Mouse (Mus musculus): Measurements from ENCODE around the gene Prrx1. TPM values are rescaled to one million over a fixed set of nuclear protein-coding genes. Genes with fewer than 3 reads are reported as not detected.

The Prrx1 gene
- total RNA-seq, 4 experiments from 2014 or later, result 6.5 to 13.1 (median 8.4) TPM

DNA sequence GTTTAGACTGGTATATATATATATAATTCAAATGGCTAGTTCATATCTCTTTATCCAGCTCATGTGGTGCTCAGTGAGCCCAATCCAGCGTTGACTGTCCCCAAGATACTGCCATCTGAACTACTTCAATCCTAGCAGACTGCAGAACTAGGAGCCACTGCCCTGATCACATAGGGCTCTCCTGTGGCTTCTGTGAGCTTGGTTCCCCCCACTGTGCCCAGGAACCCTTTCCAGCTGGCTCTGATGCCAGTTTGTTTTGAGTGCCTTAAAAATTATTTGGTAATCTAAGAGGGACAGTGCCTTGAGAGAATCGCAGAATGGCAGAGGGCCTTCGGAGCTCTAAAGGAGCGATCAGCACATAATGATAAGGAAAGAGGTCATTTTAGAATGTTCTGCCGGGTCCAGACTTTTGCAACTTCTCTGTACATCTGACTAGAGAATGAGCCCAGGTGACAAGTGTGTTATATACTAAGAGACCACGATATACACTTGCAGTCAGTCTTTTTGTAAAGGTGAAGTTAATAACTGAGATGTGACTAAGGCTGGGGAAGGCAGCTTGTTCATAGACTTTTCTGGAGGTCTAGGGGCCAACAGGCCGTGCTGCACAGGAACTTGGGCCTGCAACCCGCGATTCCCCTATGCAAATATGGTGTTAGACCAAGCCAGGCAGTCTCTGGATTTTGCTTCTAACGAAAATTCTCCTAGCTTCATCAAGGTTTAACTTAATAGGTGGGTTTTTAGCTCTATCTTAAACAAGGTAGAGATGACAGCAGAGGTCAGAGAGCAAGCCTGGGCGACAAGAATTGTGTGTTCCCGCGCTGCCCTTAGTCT is 2.3 kb downstream of the Prrx1 start:
- DNase-seq, result no peak

GRCm38 (mm10) chr1:163310023-163310754 is 3.3 kb downstream of the Prrx1 start:
- DNase-seq, result no peak

- DNase-seq, result no peak
These were observed 4.0 kb downstream of the Prrx1 start for GRCm38 (mm10) chr1:163309466-163309865.

- DNase-seq, result no peak
These were observed 4.9 kb downstream of the Prrx1 start for GRCm38 (mm10) chr1:163308631-163309030.

GRCm38 (mm10) chr1:163307706-163308105 is 5.8 kb downstream of the Prrx1 start:
- no peak for DNase-seq

DNA sequence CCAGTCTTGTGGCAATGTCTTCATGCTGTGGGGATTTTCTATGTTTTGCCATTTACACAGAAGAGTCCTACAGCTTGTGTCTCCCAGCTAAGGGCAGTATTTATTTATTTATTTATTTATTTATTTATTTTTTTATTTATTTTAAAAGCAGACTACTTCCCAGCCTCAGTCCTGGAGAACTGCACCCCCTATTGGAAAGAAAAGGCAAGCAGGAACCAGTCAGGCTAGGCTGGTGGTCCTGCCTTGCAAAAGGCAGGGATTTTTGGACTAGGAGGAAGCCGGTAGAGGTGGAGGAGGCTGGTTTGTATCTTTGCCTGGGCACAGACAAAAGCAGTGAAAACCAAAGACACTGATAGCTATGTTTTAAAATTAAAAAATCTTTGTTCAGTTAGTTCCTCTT is 7.6 kb downstream of the Prrx1 start:
- no peak for DNase-seq

GRCm38 (mm10) chr1:163304837-163305236 is 8.7 kb downstream of the Prrx1 start:
- DNase-seq, result no peak

GRCm38 (mm10) chr1:163302292-163302691 is 11.2 kb downstream of the Prrx1 start:
- no peak for DNase-seq

DNA sequence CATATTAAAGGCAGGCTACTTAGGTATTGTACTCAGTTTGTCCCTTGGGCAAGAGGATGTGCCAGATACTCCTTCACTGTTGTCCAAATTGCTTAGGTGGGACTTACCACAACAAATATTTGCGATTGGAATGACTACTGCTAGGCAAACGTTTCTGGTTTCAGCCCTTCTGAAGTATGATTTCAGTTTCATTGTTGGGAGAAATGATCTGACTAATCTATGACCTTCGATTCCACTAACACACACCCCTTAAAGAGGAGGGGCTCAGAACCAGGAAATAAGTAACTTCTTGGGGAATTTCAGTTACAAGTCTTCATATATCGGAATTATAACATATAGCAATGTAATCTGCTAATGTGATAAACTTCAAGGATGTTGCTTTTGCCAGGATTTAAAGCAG is 20.4 kb downstream of the Prrx1 start:
- no peak for DNase-seq

DNA sequence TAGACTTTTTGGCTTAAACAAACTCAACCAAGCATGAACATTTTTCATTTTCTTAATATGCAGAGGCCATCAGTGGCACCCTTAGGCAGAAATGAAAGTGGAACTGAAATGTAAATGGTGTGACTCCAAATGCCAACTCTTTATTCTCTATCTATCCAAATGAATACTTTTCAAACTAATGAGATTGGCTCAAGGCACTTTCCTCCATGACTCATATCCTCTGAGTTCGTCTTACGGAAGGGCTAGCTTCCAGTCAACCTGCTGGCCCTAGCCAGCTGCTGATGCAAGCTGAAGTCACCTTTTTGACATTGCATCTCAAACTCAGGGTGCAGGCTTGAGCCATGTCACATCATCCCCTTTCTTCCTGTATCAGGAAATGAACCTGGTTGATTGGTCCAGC is 21.6 kb downstream of the Prrx1 start:
- no peak for DNase-seq

GRCm38 (mm10) chr1:163289131-163289530 is 24.4 kb downstream of the Prrx1 start:
- DNase-seq, result no peak

DNA sequence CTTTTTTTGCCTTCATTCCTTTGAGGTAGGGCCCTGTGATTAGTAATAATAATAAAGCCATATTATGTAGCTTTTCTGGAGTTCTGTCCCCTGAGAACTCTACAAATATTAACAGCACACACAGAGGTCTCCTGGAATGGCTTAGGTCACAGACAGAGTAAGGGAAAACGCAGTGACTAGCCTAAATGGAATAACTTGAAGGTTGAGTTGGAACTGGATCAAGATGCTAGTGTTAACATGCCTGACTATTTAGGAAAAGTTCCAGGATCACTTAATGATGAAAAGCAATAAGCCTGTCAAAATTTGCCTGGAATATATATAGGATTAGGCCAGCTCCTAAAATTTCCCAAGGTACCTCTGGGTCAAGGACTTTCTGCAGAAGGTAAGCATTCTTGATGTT is 28.0 kb downstream of the Prrx1 start:
- DNase-seq, result no peak

GRCm38 (mm10) chr1:163285136-163285535 is 28.4 kb downstream of the Prrx1 start:
- peak; percentile 21 for DNase-seq

GRCm38 (mm10) chr1:163283980-163284635 is 29.4 kb downstream of the Prrx1 start:
- DNase-seq, result no peak

DNA sequence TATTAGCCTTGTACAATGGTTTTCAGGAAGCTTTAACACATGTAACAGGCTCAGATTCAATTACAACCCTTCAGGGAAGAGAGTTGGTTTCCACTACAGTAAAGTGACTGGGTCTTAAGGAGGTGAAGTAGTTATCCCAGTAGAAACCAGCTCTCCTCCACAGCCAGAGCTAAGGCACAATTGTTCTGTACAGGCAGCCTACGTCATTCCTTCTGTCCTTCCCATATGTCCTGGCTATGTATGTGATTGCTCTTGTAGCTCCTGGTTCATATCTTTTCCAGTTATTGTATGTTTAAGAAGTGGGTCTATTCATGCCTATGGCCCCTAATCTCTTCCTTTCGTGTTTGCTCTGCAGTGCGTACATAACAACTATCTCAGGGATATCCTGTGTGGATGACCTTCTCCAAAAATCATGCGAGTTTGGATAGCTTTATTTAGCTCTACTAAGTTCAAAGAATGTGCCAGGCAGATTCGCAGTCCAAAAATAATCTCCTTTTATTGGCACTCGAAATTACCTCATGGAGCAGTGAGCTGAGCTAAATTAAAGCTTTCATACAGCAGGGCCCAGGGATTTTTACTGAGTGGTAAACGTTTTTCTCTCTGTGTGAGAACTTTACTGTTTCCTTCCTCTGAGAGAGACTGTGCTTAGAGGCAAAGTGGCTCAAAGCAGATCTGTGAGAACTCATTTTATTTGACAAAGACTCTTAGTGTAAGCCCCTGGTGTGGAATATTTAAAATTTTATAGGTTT is 31.9 kb downstream of the Prrx1 start:
- no peak for DNase-seq

DNA sequence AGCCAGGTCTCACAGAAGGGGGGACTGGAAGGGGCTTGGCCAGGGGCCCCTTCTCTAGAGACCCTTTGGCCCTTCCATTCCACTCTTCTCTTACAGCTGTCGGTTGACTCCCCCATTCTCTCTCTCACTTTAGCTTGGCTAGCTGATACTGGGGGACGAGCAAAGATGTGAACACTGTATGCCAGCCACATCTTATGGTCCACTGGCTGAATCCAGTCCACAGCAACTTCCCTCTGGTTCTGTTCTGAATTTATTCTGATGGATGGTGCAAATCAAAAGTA is 32.7 kb downstream of the Prrx1 start:
- no peak for DNase-seq

DNA sequence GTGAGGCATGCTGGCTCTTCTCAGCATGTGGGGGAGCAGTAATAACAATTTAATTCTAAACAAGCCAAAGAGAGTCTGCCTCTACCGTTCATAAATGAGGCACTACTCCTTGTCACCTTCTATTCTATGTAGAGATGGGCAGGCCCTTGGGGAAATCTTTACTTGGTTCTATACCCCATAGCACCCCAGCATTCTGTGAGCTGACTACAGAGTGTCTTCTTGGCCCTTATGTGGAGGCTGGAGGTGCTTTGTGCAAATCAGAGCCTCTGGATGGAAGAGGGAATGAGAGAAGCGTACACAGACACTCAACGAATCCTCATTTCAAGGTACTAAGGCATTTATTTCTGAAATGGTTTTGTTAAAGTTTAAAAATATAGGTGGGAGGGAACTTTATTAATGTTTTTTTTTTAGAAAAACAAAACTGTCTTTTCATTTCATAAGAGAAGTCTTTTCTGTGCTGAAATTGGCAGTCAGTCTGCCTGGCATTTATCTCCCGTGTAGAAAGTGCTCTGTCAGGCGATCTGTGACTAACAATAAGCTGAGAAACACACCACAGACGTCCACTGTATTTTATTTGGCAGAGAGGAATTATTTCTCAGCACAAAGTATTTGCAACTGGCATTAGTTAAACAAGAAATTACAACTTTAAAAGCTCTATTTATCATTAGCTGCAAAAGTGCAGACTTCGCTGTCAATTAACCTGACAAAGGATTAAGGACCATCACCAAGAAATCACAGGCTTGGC is 33.2 kb downstream of the Prrx1 start:
- no peak for DNase-seq

DNA sequence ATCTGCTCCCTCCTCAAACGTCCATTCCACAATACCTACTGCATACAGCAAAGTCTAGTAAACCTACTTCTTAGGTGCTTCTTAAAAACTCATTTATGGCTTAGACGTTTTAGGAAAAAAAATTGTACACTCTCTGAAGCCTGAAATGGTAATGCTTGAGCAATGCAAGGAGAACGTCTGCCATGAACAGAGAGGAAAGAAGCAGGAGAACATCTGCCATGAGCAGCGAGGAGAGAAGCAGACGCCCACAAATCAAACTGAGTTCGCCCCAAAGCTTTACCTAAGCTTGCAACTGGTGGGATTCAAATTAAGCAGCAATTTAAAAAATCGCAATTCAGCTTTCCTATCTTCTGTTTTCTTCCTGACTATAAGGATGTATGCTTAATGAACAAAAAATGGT is 36.4 kb downstream of the Prrx1 start:
- no peak for DNase-seq

GRCm38 (mm10) chr1:163274919-163275318 is 38.6 kb downstream of the Prrx1 start:
- no peak for DNase-seq

DNA sequence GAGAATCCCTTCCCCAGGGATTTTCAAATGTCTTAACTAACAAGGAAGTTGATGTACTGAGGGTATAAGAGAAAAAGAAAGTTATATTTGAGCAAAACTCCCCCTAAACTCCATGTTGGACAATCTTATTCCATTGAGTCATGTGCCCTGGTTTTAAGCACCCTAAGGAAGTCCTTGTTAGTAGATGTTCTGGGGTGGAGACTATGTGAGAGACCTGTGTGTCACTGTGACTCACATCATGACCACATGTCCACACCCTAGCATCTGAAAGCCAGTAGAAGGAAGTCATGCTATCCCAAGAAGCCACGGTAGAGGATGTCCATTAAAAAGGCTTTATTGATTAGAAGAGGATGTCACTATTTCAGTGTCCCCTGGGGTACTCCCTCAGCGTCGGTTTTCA is 40.4 kb downstream of the Prrx1 start:
- DNase-seq, result no peak

GRCm38 (mm10) chr1:163266853-163267538 is 46.5 kb downstream of the Prrx1 start:
- DNase-seq, result no peak

GRCm38 (mm10) chr1:163257298-163257697 is 56.2 kb downstream of the Prrx1 start:
- DNase-seq, result no peak

All from adrenal gland, adult 8-10 months (tissue).